Mouse (Mus musculus): ENCODE results near the gene Moap1.

DNA sequence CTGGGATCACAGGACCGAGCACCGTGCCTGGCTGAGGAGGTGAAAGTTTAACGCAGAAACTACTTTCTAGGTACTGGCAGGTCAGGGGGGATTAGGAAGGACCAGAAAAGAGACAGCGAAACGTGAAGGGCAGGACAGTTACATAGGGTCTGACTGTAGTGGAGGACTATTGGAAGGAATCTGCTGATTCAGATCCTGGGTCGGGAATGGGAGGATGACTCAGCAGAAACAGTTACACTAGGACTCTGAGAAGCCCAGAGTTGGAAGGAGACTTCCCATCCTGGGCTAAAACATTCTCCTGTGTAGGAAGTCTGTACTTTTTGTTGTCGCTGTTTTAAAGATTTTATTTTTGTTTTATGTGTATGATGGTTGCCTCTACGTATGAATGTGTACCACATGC, 28.1 kb upstream of the Moap1 start:
- no peak for TF ChIP-seq CTCF (IDR thresholded peaks at IDR 0.05; ENCODE audit: control insufficient read depth, insufficient read depth, low read length)
- no peak for TF ChIP-seq POLR2A (IDR thresholded peaks at IDR 0.05; ENCODE audit: borderline replicate concordance, control insufficient read depth, low read depth, low read length)

Measured in bone marrow, adult 2 months (tissue).